Mouse (Mus musculus): ENCODE measurements around the gene Nme8.

Nme8 gene

DNA sequence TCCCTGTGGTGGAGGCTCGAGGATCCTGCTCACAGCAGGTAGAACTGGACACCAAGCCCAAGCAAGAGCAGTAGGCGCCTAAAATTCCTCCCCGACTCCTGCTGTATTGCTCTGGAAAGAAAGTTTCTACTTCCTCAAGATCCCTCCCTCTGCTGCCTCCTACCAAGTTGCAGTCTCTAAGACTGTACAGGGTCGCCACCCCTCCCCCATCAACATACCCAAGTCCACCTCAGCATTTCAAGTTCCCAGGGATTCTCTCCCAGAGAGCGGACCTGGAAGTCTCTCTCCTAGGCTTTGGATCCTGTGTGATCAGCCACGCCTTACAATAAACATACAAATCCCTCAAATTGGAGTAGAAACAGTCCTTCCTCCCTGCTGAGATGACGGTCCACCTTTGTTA lies at the start of gene Nme8:
Gene Nme8, minus strand, starts transcription at position 5 of the 400 bp plus-strand sequence.
- in situ Hi-C loops (cut with MboI; ENCODE audit: unreplicated experiment in 2 of 2): loop anchor here (5.0 to 25.0 kb wide), 4 partner anchors 577 to 1237 kb away; no protein-coding TSS in a partner anchor

GRCm38 (mm10) chr13:19745741-19746140 lies 48.1 kb upstream of the Nme8 start:
- in situ Hi-C loops (cut with MboI; ENCODE audit: unreplicated experiment in 2 of 2): no loop called here

GRCm38 (mm10) chr13:19744536-19744935 lies 46.9 kb upstream of the Nme8 start:
- in situ Hi-C loops (cut with MboI; ENCODE audit: unreplicated experiment in 2 of 2): no loop called here

- in situ Hi-C loops (cut with MboI; ENCODE audit: unreplicated experiment in 2 of 2): no loop called here
Measured at GRCm38 (mm10) chr13:19734597-19734996, 37.0 kb upstream of the Nme8 start.

DNA sequence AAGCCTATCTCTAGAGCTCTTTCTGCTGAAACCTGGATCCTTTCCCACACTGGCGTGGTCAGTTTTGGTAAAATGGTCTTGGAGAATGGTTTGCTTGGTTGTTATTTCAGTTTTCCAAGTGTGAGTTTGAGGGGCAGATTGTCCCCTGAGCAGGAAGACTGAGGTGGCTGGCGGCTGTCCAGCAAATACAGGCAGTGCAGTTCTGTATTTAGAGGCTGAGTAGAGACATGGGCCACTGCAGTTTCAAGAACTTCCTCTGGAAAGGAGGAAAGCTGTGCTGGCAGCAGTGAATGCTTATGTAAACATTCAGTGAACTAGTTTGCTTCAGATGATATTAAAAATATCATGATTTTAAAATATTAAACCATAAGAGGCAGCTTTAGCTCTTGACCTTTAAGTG lies 33.2 kb upstream of the Nme8 start:
- in situ Hi-C loops (cut with MboI; ENCODE audit: unreplicated experiment in 2 of 2): no loop called here

GRCm38 (mm10) chr13:19718954-19719353 lies 21.4 kb upstream of the Nme8 start:
- in situ Hi-C loops (cut with MboI; ENCODE audit: unreplicated experiment in 2 of 2): loop anchor here (10.0 to 25.0 kb wide), 3 partner anchors 296 to 1426 kb away; partner anchors contain the start of genes Olfr1368 (in 2 of the 2) and Olfr263 (in 1 of the 2)

DNA sequence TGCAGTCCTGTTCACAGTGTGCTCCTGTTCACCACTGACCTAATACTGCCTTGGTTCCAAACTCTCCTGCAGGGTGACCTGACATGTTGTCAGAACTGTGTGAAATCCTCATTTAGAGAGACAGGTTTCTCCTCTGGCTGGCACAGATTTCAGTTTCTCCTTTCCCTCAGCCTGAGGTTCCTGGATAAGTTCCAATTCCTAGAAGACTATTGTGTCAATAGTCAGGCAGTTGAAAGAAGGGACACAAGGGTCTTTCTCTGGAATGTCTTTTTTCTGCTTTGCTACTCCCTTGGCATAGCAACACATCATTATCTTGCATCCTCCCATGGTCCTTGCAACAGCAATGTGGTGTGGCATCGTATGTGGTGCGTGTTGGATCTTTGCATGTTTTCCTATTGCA lies 19.6 kb upstream of the Nme8 start:
- in situ Hi-C loops (cut with MboI; ENCODE audit: unreplicated experiment in 2 of 2): loop anchor here (10.0 to 25.0 kb wide), 3 partner anchors 298 to 1428 kb away; partner anchors contain the start of genes Olfr1368 (in 2 of the 2) and Olfr263 (in 1 of the 2)

- in situ Hi-C loops (cut with MboI; ENCODE audit: unreplicated experiment in 2 of 2): loop anchor here (10.0 to 25.0 kb wide), 2 partner anchors 321 to 1433 kb away; partner anchors contain the start of genes Olfr1368 (in 1 of the 2) and Olfr263 (in 1 of the 2)
Measured at GRCm38 (mm10) chr13:19703806-19704205, 6.2 kb upstream of the Nme8 start.

DNA sequence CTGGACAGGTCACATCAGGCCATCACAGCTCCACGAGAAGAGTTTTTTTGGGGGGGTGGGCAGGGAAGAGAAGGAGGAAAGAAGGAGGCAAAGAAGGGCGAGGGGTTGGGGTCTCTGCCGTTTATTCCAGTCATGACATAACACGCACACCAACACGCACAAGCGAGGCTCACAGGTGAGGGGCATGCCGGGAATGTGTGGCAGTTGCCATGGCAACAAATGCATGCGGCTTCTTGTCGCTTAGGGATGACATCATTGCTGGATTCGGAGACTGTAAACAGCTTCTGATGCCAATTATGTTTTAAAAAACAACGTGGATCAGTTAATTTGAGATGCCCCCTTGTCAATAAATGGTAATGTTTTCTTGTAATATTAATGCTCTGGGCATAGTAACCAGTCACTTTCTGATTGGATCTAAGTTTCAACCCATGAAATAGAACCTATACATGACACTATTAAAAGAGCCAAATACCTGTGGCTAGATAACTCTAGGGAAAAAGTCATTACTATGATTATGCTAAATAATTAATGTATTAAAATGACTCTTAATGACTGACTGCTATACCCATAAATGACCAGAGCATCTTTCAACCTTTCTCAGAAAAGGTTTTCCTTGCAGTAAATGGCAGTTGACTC lies 4.0 kb upstream of the Nme8 start:
- in situ Hi-C loops (cut with MboI; ENCODE audit: unreplicated experiment in 2 of 2): loop anchor here (10.0 to 25.0 kb wide), 2 partner anchors 323 to 1436 kb away; partner anchors contain the start of genes Olfr1368 (in 1 of the 2) and Olfr263 (in 1 of the 2)

DNA sequence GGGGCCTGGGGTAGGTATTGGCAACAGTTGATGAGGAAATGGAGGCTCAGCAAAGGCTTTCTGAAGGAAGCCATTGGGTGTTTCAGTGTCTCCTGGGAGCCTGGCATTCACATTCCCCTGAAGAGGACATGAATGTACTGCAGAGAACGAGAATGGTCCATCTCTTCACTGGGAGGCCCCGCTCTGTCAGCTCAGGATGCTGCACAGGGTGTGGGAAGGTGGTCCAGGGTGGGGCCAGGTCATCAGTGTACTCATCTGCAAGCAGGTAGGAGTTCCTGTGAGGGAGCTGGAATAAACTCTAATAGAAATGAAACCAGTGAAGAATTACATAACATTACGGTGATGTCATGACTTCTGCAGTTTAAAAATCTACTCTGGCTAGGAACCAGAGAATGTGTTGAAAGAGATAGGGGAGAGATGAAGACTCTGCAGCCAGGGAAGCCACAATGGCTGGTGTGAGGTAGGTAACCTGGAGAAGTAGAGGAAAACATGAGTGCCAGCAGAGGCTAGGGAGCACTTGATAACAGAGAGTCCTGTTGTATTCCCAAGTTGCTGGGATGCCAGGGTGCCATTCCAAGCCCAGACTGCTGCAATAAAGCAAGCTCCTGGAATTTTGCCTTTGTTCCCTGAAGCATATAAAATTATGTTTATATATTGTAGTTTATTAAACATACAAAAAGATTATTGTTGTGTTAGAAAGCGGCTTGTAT lies 3.3 kb upstream of the Nme8 start:
- in situ Hi-C loops (cut with MboI; ENCODE audit: unreplicated experiment in 2 of 2): loop anchor here (10.0 to 25.0 kb wide), 2 partner anchors 324 to 1436 kb away; partner anchors contain the start of genes Olfr1368 (in 1 of the 2) and Olfr263 (in 1 of the 2)

- in situ Hi-C loops (cut with MboI; ENCODE audit: unreplicated experiment in 2 of 2): loop anchor here (5.0 to 25.0 kb wide), 4 partner anchors 576 to 1236 kb away; no protein-coding TSS in a partner anchor
Measured at GRCm38 (mm10) chr13:19698524-19699173, 1.1 kb upstream of the Nme8 start.

- in situ Hi-C loops (cut with MboI; ENCODE audit: unreplicated experiment in 2 of 2): loop anchor here (10.0 to 25.0 kb wide), 3 partner anchors 584 to 1244 kb away; no protein-coding TSS in a partner anchor
Measured at GRCm38 (mm10) chr13:19690417-19690816, 7.2 kb downstream of the Nme8 start.

DNA sequence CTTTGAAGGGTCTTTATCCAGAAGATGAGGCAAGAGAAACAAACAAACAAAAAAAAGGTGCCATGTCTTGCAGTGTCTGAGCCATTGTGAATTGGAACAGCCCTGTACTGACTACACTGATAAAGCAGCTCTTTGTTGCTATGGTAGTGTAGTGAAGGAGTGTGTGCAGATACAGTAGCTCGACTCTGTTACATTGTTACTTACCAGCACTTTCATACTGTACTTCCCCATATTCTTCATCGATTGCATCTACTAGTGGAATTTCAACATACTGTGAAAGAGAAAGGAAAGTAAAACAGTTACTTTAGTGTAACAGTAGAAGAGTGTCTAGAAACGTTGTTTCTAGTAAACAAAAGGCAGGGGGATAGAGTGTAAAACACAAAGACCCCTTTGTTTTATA lies 7.6 kb downstream of the Nme8 start:
- in situ Hi-C loops (cut with MboI; ENCODE audit: unreplicated experiment in 2 of 2): loop anchor here (5.0 to 25.0 kb wide), 6 partner anchors 328 to 1635 kb away; no protein-coding TSS in a partner anchor

DNA sequence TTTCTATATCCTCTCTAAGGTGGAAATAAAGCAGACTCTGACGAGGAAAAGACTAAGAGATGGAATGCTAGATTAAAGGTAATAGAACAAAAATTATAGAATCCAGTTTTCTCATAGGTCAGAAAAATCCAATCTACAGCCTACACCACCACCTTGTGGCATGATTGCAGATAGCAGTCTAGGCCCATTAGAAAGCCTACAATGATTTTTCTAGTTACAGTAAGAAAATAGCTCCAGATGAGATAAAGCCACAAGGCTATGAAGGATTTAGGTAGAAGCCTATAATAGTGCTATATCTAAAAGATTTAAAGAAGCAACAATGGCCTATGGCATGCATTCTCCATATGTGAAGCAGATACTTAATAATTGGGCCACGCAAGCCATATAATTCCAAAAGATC lies 13.6 kb downstream of the Nme8 start:
- in situ Hi-C loops (cut with MboI; ENCODE audit: unreplicated experiment in 2 of 2): loop anchor here (5.0 to 25.0 kb wide), 4 partner anchors 42 to 1629 kb away; no protein-coding TSS in a partner anchor

GRCm38 (mm10) chr13:19682879-19683640 lies 14.5 kb downstream of the Nme8 start:
- in situ Hi-C loops (cut with MboI; ENCODE audit: unreplicated experiment in 2 of 2): loop anchor here (5.0 to 25.0 kb wide), 4 partner anchors 41 to 1628 kb away; no protein-coding TSS in a partner anchor

DNA sequence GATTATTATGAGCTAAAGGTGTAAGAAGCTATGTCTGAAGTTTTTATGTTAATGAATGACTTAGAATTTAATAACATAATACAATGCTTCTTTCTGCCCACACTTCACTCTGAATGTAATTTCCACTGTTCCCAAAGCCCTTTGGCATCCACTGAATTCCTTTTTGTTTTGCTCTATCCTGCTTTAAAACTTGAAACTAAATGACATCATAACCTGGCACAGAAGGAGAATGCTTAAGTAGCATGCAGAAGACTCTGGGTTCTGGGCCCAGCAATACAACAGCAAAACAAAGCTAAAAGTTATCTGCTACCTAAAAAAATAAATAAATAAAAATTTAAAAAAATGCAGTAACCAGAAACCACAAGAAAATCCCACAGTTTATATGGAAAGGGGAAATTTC lies 23.0 kb downstream of the Nme8 start:
- in situ Hi-C loops (cut with MboI; ENCODE audit: unreplicated experiment in 2 of 2): loop anchor here (25.0 kb wide), 2 partner anchors 862 to 1612 kb away; no protein-coding TSS in a partner anchor

DNA sequence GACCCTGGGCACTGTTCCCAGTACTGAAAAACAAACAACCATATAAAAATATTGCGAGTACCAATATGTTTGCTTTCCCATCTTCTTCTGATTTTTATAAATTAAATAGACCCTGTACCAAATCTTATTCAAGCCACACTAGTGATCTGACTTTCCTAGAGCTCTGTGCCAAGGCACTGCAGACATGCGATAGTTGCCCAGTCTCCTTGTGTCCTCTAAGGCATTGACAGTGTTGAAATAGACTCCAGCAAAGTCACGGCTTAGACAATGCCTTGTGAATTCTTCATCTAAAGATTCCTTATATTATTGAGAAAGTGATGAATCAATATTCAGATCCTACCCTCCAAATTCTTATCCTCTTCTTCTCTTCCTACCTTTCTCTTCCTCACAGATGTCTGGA lies 23.6 kb downstream of the Nme8 start:
- in situ Hi-C loops (cut with MboI; ENCODE audit: unreplicated experiment in 2 of 2): loop anchor here (25.0 kb wide), 2 partner anchors 862 to 1612 kb away; no protein-coding TSS in a partner anchor

DNA sequence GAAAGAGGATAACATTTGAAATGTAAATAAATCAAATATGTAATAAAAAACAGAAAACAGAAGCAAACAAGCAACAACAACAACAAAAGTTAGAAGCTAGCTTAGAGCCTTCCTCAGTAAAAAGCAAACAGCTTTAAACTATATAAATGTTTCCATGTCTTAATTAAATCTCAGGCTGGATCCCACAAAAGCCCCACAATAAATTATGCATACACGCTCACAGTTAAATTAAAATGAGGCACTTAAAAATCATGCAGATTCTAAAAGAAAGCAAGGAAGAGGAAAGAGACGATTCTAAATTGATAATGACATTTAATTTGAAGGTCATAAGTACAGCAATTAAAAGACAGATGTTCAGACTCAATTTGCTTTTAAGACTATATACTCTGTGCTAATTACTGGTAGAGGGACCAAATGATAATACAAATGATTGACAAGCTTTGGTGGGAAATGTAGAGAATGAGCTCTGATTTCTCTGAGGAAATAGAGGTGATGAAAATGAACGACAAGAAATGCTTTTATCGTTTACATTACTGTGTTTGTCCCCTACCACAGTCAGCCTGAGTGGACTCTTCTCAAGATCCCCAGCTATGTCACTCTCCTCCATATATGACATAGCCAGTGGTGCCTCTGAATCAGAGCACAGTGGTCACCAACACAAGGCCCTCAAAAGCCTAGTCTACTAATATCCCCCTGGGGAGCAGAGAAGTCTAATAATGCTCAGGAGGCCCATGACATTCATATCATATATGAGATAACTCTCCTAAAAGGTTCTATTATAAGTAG lies 29.0 kb downstream of the Nme8 start:
- in situ Hi-C loops (cut with MboI; ENCODE audit: unreplicated experiment in 2 of 2): loop anchor here (25.0 kb wide), 2 partner anchors 856 to 1606 kb away; no protein-coding TSS in a partner anchor

DNA sequence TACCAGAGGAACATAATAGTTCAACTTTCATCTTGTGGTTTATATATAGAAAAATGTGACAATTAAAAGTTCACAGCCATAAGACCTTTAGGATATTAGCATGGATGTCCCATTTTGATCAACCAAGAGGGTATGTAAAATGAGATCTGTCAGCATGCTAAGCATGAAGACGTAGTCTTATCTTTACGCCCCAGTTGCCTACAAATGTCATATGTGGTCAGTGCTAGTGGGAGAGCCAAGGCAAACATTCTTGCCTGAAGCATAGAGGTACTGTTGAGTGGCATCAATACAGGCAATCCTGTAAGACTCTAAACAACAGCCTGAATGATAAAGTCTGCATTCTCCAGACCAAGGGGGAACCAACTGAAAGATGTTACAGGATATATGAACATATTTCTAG lies 45.2 kb downstream of the Nme8 start:
- in situ Hi-C loops (cut with MboI; ENCODE audit: unreplicated experiment in 2 of 2): loop anchor here (25.0 kb wide), 2 partner anchors 840 to 1590 kb away; no protein-coding TSS in a partner anchor

Data from v-Abl transformed pro-B cells (cell line).